Mouse (Mus musculus) embryonic facial prominence, embryonic 10.5 days (tissue): ENCODE data around the gene Hmga1b. TPM values are rescaled to one million over a fixed set of nuclear protein-coding genes. Genes with fewer than 3 reads are reported as not detected.

ENCODE experiments used
- DNase-seq: peaks from one replicate; pipeline ENCODE4 v3.0.0-alpha.2; 2017; ENCODE audit warnings: low spot score
- H3K27ac ChIP-seq: fragments of 300-500 bp; sonication (generic); replicated peaks from 2 replicates; pipeline ENCODE4 v1.5.1; 2016; ENCODE audit warnings: mild to moderate bottlenecking
- H3K27me3 ChIP-seq: fragments of 300-500 bp; sonication (generic); replicated peaks from 2 replicates; pipeline ENCODE4 v1.6.1; 2016; ENCODE audit warnings: low read depth, mild to moderate bottlenecking; ENCODE audit not compliant: poor library complexity, severe bottlenecking
- H3K36me3 ChIP-seq: fragments of 300-500 bp; sonication (generic); replicated peaks from 2 replicates; pipeline ENCODE4 v1.6.1; 2016; ENCODE audit warnings: mild to moderate bottlenecking, moderate library complexity
- H3K4me1 ChIP-seq: fragments of 300-500 bp; sonication (generic); 2 replicates; pipeline ENCODE4 v1.6.1; 2016
- H3K4me3 ChIP-seq: fragments of 300-500 bp; sonication (generic); 2 replicates; pipeline ENCODE4 v1.5.1; 2016; ENCODE audit warnings: mild to moderate bottlenecking, moderate library complexity
- H3K9me3 ChIP-seq: fragments of 300-500 bp; sonication (generic); 2 replicates; pipeline ENCODE4 v1.6.1; 2016; ENCODE audit warnings: mild to moderate bottlenecking
- WGBS: fragments of 180-500 bp; shearing (Covaris S2); methylation state at CpG from one replicate; pipeline ENCODE4 v1.1.7; 2016; 5-methylcytosine and 5-hydroxymethylcytosine counted together
- polyA plus RNA-seq: library from polyadenylated mRNA; unstranded; fragments of >200 nt; fragmentation: Nextera tagmentation; extraction: Ambion mirVana; gene quantifications from 2 replicates; pipeline ENCODE4 v1.2.1, GENCODE M21; 2016

The Hmga1b gene
- polyA plus RNA-seq, 1 experiment from 2014 or later, result 10.5 TPM

GRCm38 (mm10) chr11:120796614-120796946, 34.0 kb downstream of the Hmga1b start:
- DNase-seq, result no peak
- no peaks in the 10 kb centered on the region for H3K27me3 ChIP-seq
- peak overlapping the region; percentile 90 for H3K4me3 ChIP-seq
- H3K27ac ChIP-seq, result peak overlapping the region; percentile 89
- no peaks in the 10 kb centered on the region for H3K9me3 ChIP-seq
- WGBS, result 35% methylated on average over 8 of the region's 8 CpGs
- H3K36me3 ChIP-seq, result peaks cover 34% of the 10 kb centered on the region
- peaks cover 32% of the 10 kb centered on the region for H3K4me1 ChIP-seq

DNA sequence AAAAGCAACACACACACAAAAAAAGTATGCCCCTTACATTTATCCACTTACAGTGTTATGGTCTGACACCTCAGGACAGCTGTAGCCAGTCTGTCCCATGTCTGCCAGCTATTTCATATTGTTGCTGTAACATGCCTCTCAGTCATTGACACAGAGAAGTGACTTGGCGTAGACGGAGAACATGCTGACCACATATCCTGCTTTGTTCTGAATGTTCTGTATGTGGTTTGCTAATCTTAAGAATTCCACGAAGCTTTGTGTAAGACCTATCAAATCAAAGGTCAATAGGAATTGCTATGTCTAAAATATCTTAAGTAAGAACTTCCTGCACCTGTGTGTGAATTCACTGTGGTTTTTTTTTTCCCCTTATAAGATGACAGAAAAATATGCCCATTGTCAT, 35.6 kb downstream of the Hmga1b start:
- no peaks in the 10 kb centered on the region for H3K27me3 ChIP-seq
- H3K27ac ChIP-seq, result no peak overlapping the region
- 86% methylated on average over 3 of the region's 3 CpGs for WGBS
- no peaks in the 10 kb centered on the region for H3K9me3 ChIP-seq
- no peak for DNase-seq
- peaks cover 17% of the 10 kb centered on the region for H3K36me3 ChIP-seq
- H3K4me1 ChIP-seq, result peaks cover 32% of the 10 kb centered on the region
- H3K4me3 ChIP-seq, result no peak overlapping the region

- Histone ChIP-seq H3K4me1 (peaks cover 32% of the 10 kb centered on the region), H3K27ac (peak overlapping the region; percentile 79), H3K4me3 (peak overlapping the region; percentile 13; the same call in 1 of the 2 replicates), H3K9me3 (no peaks in the 10 kb centered on the region), H3K27me3 (no peaks in the 10 kb centered on the region), H3K36me3 (peaks cover 5% of the 10 kb centered on the region)
- DNase-seq, result no peak
- WGBS, result 77% methylated on average over 6 of the region's 6 CpGs
These were observed 36.8 kb downstream of the Hmga1b start for GRCm38 (mm10) chr11:120799316-120799890.

DNA sequence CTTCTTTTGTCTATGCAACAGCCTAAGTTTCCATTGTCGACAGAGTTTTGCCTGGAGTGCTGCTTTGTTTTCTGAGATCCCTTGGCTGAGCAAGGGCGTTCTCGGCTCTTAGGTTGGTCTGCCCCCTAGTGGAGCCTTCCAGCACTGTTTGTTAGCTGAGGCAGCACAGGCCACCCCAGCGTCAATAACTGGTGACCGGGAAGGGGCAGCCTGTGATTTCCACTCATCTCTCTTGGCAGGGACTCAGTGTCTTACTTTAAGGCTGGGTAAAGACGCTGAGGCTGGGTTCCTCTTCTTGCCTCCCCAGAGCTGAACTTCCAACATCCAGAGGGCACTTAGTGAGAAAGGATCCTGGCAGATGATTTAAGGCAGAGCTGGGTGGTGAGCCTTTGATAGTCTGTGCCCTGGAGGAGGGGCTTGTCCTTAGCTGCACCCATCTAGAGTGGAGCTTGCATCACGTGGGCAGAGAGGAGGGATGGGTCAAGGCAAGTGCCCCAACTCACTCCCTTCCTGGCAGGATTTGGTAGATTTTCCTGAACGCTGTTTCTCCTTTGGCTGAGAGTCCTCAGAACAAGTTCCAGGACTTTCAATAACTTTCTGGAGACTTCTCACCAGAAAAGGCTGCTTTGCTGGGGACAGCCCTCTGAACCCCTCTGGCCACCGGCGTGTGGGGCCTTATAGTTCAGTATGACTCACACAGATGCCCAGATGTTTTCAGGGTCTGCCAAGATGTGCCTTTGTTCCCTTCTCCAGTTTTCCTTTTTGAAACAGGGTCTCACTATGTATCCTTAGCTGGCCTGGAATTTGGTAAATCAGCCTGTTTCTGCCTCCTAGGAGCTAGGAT, 37.7 kb downstream of the Hmga1b start:
- WGBS, result 13% methylated on average over 10 of the region's 10 CpGs
- DNase-seq, result peak; percentile 90

DNA sequence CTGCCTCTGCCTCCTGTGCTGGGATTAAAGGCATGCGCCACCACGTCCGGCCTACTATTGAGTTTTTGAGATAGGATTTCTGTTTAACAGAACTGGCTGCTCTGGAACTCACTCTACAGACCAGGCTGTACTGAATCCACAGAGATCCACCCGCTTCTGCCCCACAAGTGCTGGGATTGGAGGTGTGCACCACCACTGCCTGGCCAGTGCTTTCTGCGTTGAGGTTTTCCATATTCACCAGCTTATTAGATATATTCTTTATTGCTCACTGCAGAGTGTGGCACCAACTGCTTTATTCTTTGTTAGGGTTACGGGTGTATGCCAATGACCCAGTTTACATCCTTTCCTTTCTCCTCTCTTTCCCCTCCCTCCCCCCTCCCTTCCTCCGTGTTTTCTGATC, 41.7 kb downstream of the Hmga1b start:
- no peaks in the 10 kb centered on the region for H3K9me3 ChIP-seq
- WGBS, result 79% methylated on average over 7 of the region's 7 CpGs
- peaks cover 47% of the 10 kb centered on the region for H3K36me3 ChIP-seq
- no peak overlapping the region for H3K4me3 ChIP-seq
- H3K27ac ChIP-seq, result no peak overlapping the region
- no peaks in the 10 kb centered on the region for H3K27me3 ChIP-seq
- peaks cover 13% of the 10 kb centered on the region for H3K4me1 ChIP-seq
- DNase-seq, result no peak

More for the DNA sequence above, 37.7 kb downstream of the Hmga1b start:
- H3K36me3 ChIP-seq, result peaks cover 7% of the 10 kb centered on the region
- peak overlapping the region; percentile 79 for H3K27ac ChIP-seq
- H3K4me1 ChIP-seq, result peaks cover 24% of the 10 kb centered on the region
- H3K4me3 ChIP-seq, result peak overlapping the region; percentile 13
- no peaks in the 10 kb centered on the region for H3K27me3 ChIP-seq
- H3K9me3 ChIP-seq, result no peaks in the 10 kb centered on the region

DNA sequence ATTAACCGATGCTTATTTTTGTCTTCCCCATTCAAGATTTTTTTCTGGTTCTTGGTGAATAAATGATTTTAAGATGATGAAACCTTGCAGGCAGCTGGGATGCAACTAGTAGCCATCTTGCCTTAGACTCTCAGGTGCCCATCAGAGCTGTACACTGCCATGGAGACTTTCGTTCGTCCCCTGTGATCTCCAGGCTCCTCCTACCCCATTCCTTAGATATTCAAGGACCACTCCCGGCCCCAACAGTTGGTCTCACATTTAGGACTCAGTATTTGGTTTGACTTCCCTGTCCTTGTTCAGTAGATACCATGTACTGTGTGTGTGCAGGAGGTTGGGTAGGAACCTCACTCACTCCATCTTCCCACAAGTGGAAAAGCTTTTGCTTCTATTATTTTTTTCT, 42.2 kb downstream of the Hmga1b start:
- 81% methylated on average over 4 of the region's 4 CpGs for WGBS
- H3K36me3 ChIP-seq, result peaks cover 52% of the 10 kb centered on the region
- H3K4me3 ChIP-seq, result no peak overlapping the region
- H3K4me1 ChIP-seq, result peaks cover 12% of the 10 kb centered on the region
- H3K27me3 ChIP-seq, result no peaks in the 10 kb centered on the region
- no peak for DNase-seq
- H3K9me3 ChIP-seq, result no peaks in the 10 kb centered on the region
- no peak overlapping the region for H3K27ac ChIP-seq

DNA sequence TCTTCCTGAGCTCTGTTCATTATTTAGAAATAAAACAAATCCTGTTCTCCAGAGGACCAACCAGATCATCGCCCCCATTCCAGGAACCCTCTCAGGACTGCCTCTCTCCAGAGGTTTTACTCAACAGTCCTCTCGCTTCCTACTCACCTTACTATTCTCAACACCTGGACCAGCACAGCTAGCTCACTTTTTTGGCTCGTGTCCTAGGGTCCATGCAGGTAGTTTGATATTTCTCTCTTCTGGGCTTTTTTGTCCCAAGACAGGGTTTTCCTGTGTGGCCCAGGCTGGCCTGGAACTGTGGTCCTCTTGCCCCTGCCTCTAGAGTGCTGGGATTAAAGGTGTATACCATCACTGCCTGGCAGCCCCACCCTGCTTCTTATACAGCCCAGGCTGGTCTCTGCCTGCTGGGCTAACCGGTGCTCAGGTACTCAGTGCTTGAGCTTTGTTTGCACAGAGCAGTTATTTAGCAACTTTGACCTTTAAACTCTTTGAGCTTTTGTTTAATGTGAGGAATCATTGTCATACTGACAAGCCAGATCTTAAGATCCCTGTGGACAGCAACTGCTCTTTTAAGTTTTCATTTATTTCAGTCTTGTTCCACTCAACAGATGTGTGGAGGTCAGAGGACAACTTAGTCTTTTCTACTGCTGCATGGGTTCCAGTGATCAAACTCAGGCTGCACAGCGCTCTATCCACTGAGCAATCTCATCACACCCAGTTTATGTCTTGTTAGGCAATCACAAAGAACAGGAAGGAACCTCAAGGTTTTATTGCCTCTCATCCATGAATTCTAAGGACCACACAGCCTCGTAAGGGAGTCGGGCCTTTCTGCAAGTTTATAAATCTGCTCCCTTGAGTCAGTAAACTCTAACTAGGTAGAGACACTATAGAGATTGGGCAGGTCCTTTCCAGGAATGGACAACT, 43.0 kb downstream of the Hmga1b start:
- Histone ChIP-seq H3K36me3 (peaks cover 60% of the 10 kb centered on the region), H3K4me1 (peaks cover 3% of the 10 kb centered on the region), H3K4me3 (no peak overlapping the region), H3K9me3 (no peaks in the 10 kb centered on the region), H3K27ac (no peak overlapping the region), H3K27me3 (no peaks in the 10 kb centered on the region)
- no peak for DNase-seq
- 90% methylated on average over 7 of the region's 7 CpGs for WGBS

- no peak overlapping the region for H3K4me3 ChIP-seq
- H3K27ac ChIP-seq, result no peak overlapping the region
- H3K36me3 ChIP-seq, result peaks cover 84% of the 10 kb centered on the region
- H3K9me3 ChIP-seq, result no peaks in the 10 kb centered on the region
- no peaks in the 10 kb centered on the region for H3K27me3 ChIP-seq
- DNase-seq, result no peak
- 93% methylated on average over 12 of the region's 12 CpGs for WGBS
- no peaks in the 10 kb centered on the region for H3K4me1 ChIP-seq
These were observed 45.4 kb downstream of the Hmga1b start for GRCm38 (mm10) chr11:120808010-120808409.

DNA sequence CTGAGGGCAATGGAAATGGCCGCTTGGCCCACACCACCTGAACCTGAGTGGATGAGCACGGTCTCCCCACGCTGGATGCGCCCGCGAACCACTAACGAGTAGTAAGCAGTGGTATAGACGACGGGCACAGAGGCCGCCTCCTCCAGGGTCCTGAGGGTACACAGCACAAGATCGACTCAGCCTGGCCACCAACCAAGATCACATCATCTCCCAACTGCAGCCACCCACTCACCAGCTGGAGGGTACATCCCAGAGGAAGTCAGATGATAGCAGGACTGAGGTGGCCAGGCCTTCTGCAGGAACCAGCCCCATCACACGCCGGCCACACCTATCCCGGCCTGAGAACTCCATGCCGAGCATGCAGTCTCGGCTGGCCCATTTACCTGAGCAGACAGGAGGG, 49.5 kb downstream of the Hmga1b start:
- WGBS, result 95% methylated on average over 16 of the region's 16 CpGs
- H3K27ac ChIP-seq, result no peak overlapping the region

More for the DNA sequence above, 49.5 kb downstream of the Hmga1b start:
- no peaks in the 10 kb centered on the region for H3K9me3 ChIP-seq
- peaks cover 100% of the 10 kb centered on the region for H3K36me3 ChIP-seq
- no peak overlapping the region for H3K4me3 ChIP-seq
- no peaks in the 10 kb centered on the region for H3K27me3 ChIP-seq
- DNase-seq, result no peak
- no peaks in the 10 kb centered on the region for H3K4me1 ChIP-seq

Other genes starting within 250 kb of the Hmga1b start
- gene Gcgr, start 232.1 kb upstream of the Hmga1b start, polyA plus RNA-seq, result 0.33 and 0.62 TPM in 2 replicates
- gene Mcrip1, start 213.1 kb upstream of the Hmga1b start, polyA plus RNA-seq, result 201 and 221 TPM in 2 replicates
- not detected in 2 replicates for gene Ppp1r27, start 211.7 kb upstream of the Hmga1b start, polyA plus RNA-seq
- gene P4hb, start 189.5 kb upstream of the Hmga1b start, polyA plus RNA-seq, result 556 and 565 TPM in 2 replicates
- gene Arhgdia, start 181.2 kb upstream of the Hmga1b start, polyA plus RNA-seq, result 735 and 777 TPM in 2 replicates
- 620 and 640 TPM in 2 replicates for gene Alyref, start 164.4 kb upstream of the Hmga1b start, polyA plus RNA-seq
- gene Anapc11, start 164.4 kb upstream of the Hmga1b start, polyA plus RNA-seq, result 192 and 198 TPM in 2 replicates
- gene Npb, start 154.3 kb upstream of the Hmga1b start, polyA plus RNA-seq, result not detected in 2 replicates
- 142 and 145 TPM in 2 replicates for gene Pcyt2, start 144.9 kb upstream of the Hmga1b start, polyA plus RNA-seq
- gene Sirt7, start 137.6 kb upstream of the Hmga1b start, polyA plus RNA-seq, result 27.7 and 29.5 TPM in 2 replicates
- 24.2 and 25.1 TPM in 2 replicates for gene Mafg, start 129.2 kb upstream of the Hmga1b start, polyA plus RNA-seq
- gene Pycr1, start 119.0 kb upstream of the Hmga1b start, polyA plus RNA-seq, result 32.7 and 33.7 TPM in 2 replicates
- gene Myadml2, start 114.6 kb upstream of the Hmga1b start, polyA plus RNA-seq, result not detected in 2 replicates
- 4.4 and 4.8 TPM in 2 replicates for gene Notum, start 101.6 kb upstream of the Hmga1b start, polyA plus RNA-seq
- gene Aspscr1, start 89.8 kb upstream of the Hmga1b start, polyA plus RNA-seq, result 151 and 155 TPM in 2 replicates
- gene Cenpx, start 49.1 kb upstream of the Hmga1b start, polyA plus RNA-seq, result 119 and 124 TPM in 2 replicates
- 56.8 and 58.9 TPM in 2 replicates for gene Lrrc45, start 48.9 kb upstream of the Hmga1b start, polyA plus RNA-seq
- 27.2 and 31.2 TPM in 2 replicates for gene Rac3, start 41.3 kb upstream of the Hmga1b start, polyA plus RNA-seq
- 12.8 and 16.0 TPM in 2 replicates for gene Dcxr, start 35.5 kb upstream of the Hmga1b start, polyA plus RNA-seq
- 2.6 and 2.9 TPM in 2 replicates for gene Cbr2, start 30.7 kb upstream of the Hmga1b start, polyA plus RNA-seq
- 40.0 and 42.1 TPM in 2 replicates for gene Rfng, start 21.4 kb downstream of the Hmga1b start, polyA plus RNA-seq
- 265 and 272 TPM in 2 replicates for gene Gps1, start 21.5 kb downstream of the Hmga1b start, polyA plus RNA-seq
- gene Dus1l, start 33.6 kb downstream of the Hmga1b start, polyA plus RNA-seq, result 96.6 and 101 TPM in 2 replicates
- 121 and 132 TPM in 2 replicates for gene Fasn, start 61.8 kb downstream of the Hmga1b start, polyA plus RNA-seq
- 6.5 and 6.8 TPM in 2 replicates for gene Ccdc57, start 170.1 kb downstream of the Hmga1b start, polyA plus RNA-seq
- 131 and 182 TPM in 2 replicates for gene Slc16a3, start 185.7 kb downstream of the Hmga1b start, polyA plus RNA-seq
- gene Csnk1d, start 228.5 kb downstream of the Hmga1b start, polyA plus RNA-seq, result 129 and 133 TPM in 2 replicates